Comparison of ENCODE assay signal across 7 mouse cellular contexts in genomic region chr13:64161916-64162611, GRCm38 (mm10). TPM values are rescaled to one million over a fixed set of nuclear protein-coding genes. Genes with fewer than 3 reads are reported as not detected.
DNase-seq lines count a peak whose midpoint lies in the region; ATAC-seq and TF ChIP-seq lines count a peak whose summit lies in the region.

No protein-coding gene starts in this region.

- H3K4me3 ChIP-seq in lung, adult 2 months (replicated peaks; ENCODE audit: extremely low read depth, low read depth, low read length) = peak overlapping the region; percentile 78
- peak overlapping the region; percentile 73 for H3K4me3 ChIP-seq in brown adipose tissue, adult 24 weeks (ENCODE audit: insufficient read depth, low read depth, low read length)
- H3K4me3 ChIP-seq in forebrain, embryonic 16.5 days (replicated peaks; ENCODE audit: low read length) = peak overlapping the region; percentile 78
- peak overlapping the region; percentile 86 for H3K4me3 ChIP-seq in midbrain, embryonic 15.5 days

- no peak for TF ChIP-seq CTCF in lung, adult 2 months (IDR thresholded peaks at IDR 0.05; ENCODE audit: insufficient read depth, low read length)

- peak overlapping the region; percentile 78 for H3K9ac ChIP-seq in forebrain, embryonic 16.5 days (replicated peaks; ENCODE audit: low read depth, low read length)
- H3K9ac ChIP-seq in midbrain, embryonic 15.5 days = peak overlapping the region; percentile 81

- peaks cover 13% of the 10 kb centered on the region for H3K4me1 ChIP-seq in lung, adult 2 months (ENCODE audit: control insufficient read depth, insufficient read depth, low read length)
- H3K4me1 ChIP-seq in brown adipose tissue, adult 24 weeks (ENCODE audit: control insufficient read depth, insufficient read depth, insufficient read length, low read length) = no peaks in the 10 kb centered on the region
- peaks cover 16% of the 10 kb centered on the region for H3K4me1 ChIP-seq in forebrain, embryonic 16.5 days (replicated peaks; ENCODE audit: control insufficient read depth, insufficient read depth, low read length)
- H3K4me1 ChIP-seq in midbrain, embryonic 15.5 days = peaks cover 14% of the 10 kb centered on the region

- no peak; the same call in 1 of the 2 replicates for TF ChIP-seq POLR2A in lung, adult 2 months (IDR thresholded peaks at IDR 0.05; ENCODE audit: borderline replicate concordance, extremely low read depth, low read depth, low read length)

- H3K36me3 ChIP-seq in forebrain, embryonic 16.5 days (ENCODE audit: control insufficient read depth, insufficient read depth) = no peaks in the 10 kb centered on the region
- 0 out of 2 replicates have a peak, but pooled peaks cover 6% of the 10 kb centered on the region for H3K36me3 ChIP-seq in midbrain, embryonic 15.5 days (replicated peaks)

- H3K27ac ChIP-seq in brown adipose tissue, adult 24 weeks (replicated peaks; ENCODE audit: low read depth, low read length) = no peak overlapping the region
- no peak overlapping the region; the same call in 1 of the 2 replicates for H3K27ac ChIP-seq in forebrain, embryonic 16.5 days (ENCODE audit: low read length)
- H3K27ac ChIP-seq in midbrain, embryonic 15.5 days = peak overlapping the region; percentile 83

- H3K4me2 ChIP-seq in forebrain, embryonic 16.5 days (ENCODE audit: low read length) = peak overlapping the region; percentile 98
- peak overlapping the region; percentile 81 for H3K4me2 ChIP-seq in midbrain, embryonic 15.5 days

- peaks cover 4% of the 10 kb centered on the region; the same call in 1 of the 2 replicates for H3K9me3 ChIP-seq in forebrain, embryonic 16.5 days (ENCODE audit: control insufficient read depth, low read length)
- peaks cover 4% of the 10 kb centered on the region; the same call in 1 of the 2 replicates for H3K9me3 ChIP-seq in midbrain, embryonic 15.5 days

- peaks cover 6% of the 10 kb centered on the region for H3K27me3 ChIP-seq in forebrain, embryonic 16.5 days (replicated peaks; ENCODE audit: control insufficient read depth, insufficient read depth, low read length)
- peaks cover 4% of the 10 kb centered on the region; the same call in 1 of the 2 replicates for H3K27me3 ChIP-seq in midbrain, embryonic 15.5 days (replicated peaks)

- WGBS in lung, adult 2 months = under 1% methylated on average over 71 of the region's 71 CpGs
- under 1% methylated on average over 58 of the region's 71 CpGs for WGBS in forebrain, embryonic 16.5 days
- under 1% methylated on average over 71 of the region's 71 CpGs for WGBS in midbrain, embryonic 15.5 days

- DNase-seq in lung, adult 2 months = no peak
- DNase-seq in lung, adult 18-20 months = no peak
- DNase-seq in left cerebral cortex, adult 18-20 months (ENCODE audit: low spot score in 2 of 2) = peak; percentile 47 to 51
- DNase-seq in spleen, postnatal 14 days (ENCODE audit: low spot score in 2 of 2) = no peak

- no peak; the same call in 1 of the 2 replicates for ATAC-seq in forebrain, embryonic 16.5 days
- no peak; the same call in none of the 2 replicates for ATAC-seq in midbrain, embryonic 15.5 days (replicated peaks)

RNA-seq across cellular contexts. Expression of gene Habp4, which starts 0.4 kb away (rescaled TPM):
- polyA plus RNA-seq in lung, adult 2 months (2012; rRNA removed) = 22.6 and 26.7 TPM in 2 replicates
- 16.4 and 21.0 TPM in 2 replicates for polyA plus RNA-seq in brown adipose tissue, adult 24 weeks (2012; ENCODE audit: insufficient read depth, insufficient read length, missing spikeins)
- 15.9 and 18.1 TPM in 2 replicates for polyA plus RNA-seq in forebrain, embryonic 16.5 days (2015; fragmentation: Nextera tagmentation; extraction: Ambion mirVana)
- total RNA-seq in left cerebral cortex, adult 18-20 months (2021) = 100 to 1,000 TPM; 216 to 221 TPM
- polyA plus RNA-seq in midbrain, embryonic 15.5 days (2015; fragmentation: Nextera tagmentation; extraction: Ambion mirVana) = 39.0 and 41.4 TPM in 2 replicates

RNA-seq across cellular contexts. Expression of gene Zfp367, which starts 9.1 kb away (rescaled TPM):
- polyA plus RNA-seq in lung, adult 2 months (2012; rRNA removed) = 7.1 and 10.4 TPM in 2 replicates
- polyA plus RNA-seq in brown adipose tissue, adult 24 weeks (2012; ENCODE audit: insufficient read depth, insufficient read length, missing spikeins) = 5.9 and 14.9 TPM in 2 replicates
- polyA plus RNA-seq in forebrain, embryonic 16.5 days (2015; fragmentation: Nextera tagmentation; extraction: Ambion mirVana) = 10.8 and 13.1 TPM in 2 replicates
- 10 to 100 TPM; 26.6 to 33.5 TPM for total RNA-seq in left cerebral cortex, adult 18-20 months (2021)
- polyA plus RNA-seq in midbrain, embryonic 15.5 days (2015; fragmentation: Nextera tagmentation; extraction: Ambion mirVana) = 4.2 and 4.9 TPM in 2 replicates

RNA-seq across cellular contexts. Expression of gene Slc35d2, which starts 32.9 kb away (rescaled TPM):
- polyA plus RNA-seq in lung, adult 2 months (2012; rRNA removed) = 5.7 and 6.8 TPM in 2 replicates
- 2.4 and 7.6 TPM in 2 replicates for polyA plus RNA-seq in brown adipose tissue, adult 24 weeks (2012; ENCODE audit: insufficient read depth, insufficient read length, missing spikeins)
- polyA plus RNA-seq in forebrain, embryonic 16.5 days (2015; fragmentation: Nextera tagmentation; extraction: Ambion mirVana) = 0.46 and 0.86 TPM in 2 replicates
- total RNA-seq in left cerebral cortex, adult 18-20 months (2021) = 1 to 10 TPM in 1 of 2 experiments, under 1 TPM in 1; 0.77 to 1.3 TPM
- polyA plus RNA-seq in midbrain, embryonic 15.5 days (2015; fragmentation: Nextera tagmentation; extraction: Ambion mirVana) = 0.82 and 1.1 TPM in 2 replicates

Comparison
In these comparisons a context has a peak if more than half of its experiments do, and no peak if none do; other contexts are left out.
1. DNase-seq: peak in left cerebral cortex, adult 18-20 months (2 of 2); none in lung, adult 2 months (single experiment), lung, adult 18-20 months (0 of 2) and spleen, postnatal 14 days (0 of 2).
2. Peak in every context shown above with its lines, with median percentiles within 50 percentile points of each other: H3K4me3 ChIP-seq.